Mouse (Mus musculus): ENCODE data around the gene Sv2a. TPM values are rescaled to one million over a fixed set of nuclear protein-coding genes. Genes with fewer than 3 reads are reported as not detected.
A peak's percentile ranks its signal among the peaks of the same experiment; 100 is the strongest.
"Not testable (repeated sequence)": the region's sequence is repeated elsewhere in the genome, so short reads cannot be mapped to it uniquely, and the experiment has no call there.

Gene Sv2a
- polyA plus RNA-seq, 1 experiment: 2.0 TPM

DNA sequence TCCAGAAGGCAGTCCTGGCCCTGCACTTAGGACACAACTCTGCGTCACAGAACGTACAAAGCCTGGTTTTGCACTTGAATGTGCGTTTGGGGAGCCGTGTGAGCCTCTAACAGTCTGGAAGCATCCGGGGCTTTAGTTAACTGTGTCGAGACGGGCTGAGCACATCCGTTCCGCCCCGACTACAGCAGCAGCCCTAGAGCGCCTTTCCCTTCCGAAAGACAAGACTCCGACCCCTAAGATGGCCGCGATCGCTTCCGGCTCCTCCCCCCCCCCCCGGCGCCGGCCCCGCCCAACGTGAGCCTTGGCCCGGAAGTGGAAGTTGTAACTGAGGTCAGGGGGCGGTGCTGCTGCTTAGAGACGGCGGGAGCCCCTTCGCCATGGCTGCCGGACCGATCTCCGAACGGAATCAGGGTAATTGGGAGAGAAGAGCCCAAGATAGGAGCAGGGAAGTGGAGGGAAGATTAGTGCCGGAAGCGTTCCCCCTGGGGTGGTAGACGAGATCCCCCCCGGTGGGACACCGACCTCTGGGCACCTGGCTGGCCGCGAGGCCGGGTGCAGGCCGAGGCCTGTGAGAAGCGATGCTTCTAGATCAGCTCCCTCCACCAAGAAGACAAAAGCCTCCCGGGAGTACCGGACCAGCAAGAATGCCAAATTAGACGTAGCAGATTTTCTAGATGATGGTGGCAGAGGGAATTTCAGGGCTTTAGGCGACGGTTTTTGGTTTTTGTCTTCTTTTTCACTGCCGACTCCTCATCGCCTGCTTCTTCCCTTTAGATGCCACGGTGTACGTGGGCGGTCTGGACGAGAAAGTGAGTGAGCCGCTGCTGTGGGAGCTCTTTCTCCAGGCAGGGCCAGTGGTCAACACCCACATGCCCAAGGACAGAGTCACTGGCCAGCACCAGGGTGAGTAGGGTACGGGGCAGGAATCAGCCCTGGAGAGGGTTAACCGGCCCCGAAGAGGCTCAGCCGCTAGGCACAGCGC lies 8.5 kb upstream of the Sv2a start, which contains the start of gene Sf3b4:
Gene Sf3b4 (plus strand): TSS at position 136 of the 982 bp plus-strand sequence.
- Histone ChIP-seq H3K4me1 (ENCODE audit: control insufficient read depth, insufficient read depth, low read length) (peaks cover 4% of the 10 kb centered on the region; the same call in 1 of the 2 replicates), H3K27ac (ENCODE audit: insufficient read depth, low read length) (peak within 1 kb of the TSS; percentile 88), H3K4me3 (ENCODE audit: insufficient read depth, low read length) (peak within 1 kb of the TSS; percentile 81)
- TF ChIP-seq POLR2A (IDR thresholded peaks at IDR 0.05; ENCODE audit: low read depth, low read length) (peak; percentile 93), CTCF (IDR thresholded peaks at IDR 0.05; ENCODE audit: borderline replicate concordance, insufficient read depth, low read length) (no peak)

DNA sequence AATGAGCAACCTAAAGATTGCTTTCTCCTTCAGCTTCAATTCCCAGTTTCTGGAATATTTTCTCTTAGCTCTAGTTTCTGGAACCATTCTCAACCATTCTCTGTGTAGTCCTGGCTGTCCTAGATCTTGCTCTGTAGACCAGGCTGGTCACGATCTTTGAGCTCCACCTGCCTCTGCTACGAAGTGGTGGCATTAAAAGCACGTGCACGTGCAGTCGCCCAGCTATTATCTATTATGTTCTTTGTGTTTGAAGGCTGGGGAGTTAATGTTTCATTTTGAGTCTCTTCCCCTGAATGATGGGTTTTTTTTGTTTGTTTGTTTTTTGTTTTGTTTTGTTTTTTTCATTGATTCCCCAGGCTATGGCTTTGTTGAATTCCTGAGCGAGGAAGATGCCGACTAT lies 7.8 kb upstream of the Sv2a start:
- peak overlapping the region; percentile 73; the same call in 1 of the 2 replicates for H3K27ac ChIP-seq (ENCODE audit: insufficient read depth, low read length)
- TF ChIP-seq POLR2A (IDR thresholded peaks at IDR 0.05; ENCODE audit: low read depth, low read length) (no peak), CTCF (IDR thresholded peaks at IDR 0.05; ENCODE audit: borderline replicate concordance, insufficient read depth, low read length) (no peak)

DNA sequence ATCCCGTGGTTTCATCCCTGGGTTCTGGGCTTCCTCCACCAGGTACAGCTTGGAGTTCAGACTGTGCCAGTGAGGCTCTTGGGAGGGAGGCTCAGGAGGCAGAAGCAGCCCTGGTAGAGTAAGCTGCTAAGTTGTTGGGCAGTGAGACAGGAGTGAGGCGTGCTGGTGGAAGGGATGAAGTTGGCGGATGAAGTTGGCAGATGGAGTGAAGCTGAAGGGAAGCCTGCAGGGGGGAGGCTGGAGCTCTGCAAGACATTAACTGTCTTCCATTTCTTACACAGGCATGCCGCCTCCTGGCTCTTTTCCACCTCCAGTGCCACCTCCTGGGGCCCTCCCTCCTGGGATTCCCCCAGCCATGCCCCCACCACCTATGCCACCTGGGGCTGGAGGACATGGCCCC lies 6.9 kb upstream of the Sv2a start:
- not testable (repeated sequence) for H3K4me3 ChIP-seq (ENCODE audit: insufficient read depth, low read length); H3K27ac ChIP-seq (ENCODE audit: insufficient read depth, low read length); H3K4me1 ChIP-seq (ENCODE audit: control insufficient read depth, insufficient read depth, low read length)

More for the DNA sequence above, 7.8 kb upstream of the Sv2a start:
- H3K4me1 ChIP-seq (ENCODE audit: control insufficient read depth, insufficient read depth, low read length): peaks cover 4% of the 10 kb centered on the region; the same call in 1 of the 2 replicates
- H3K4me3 ChIP-seq (ENCODE audit: insufficient read depth, low read length): peak overlapping the region; percentile 81

DNA sequence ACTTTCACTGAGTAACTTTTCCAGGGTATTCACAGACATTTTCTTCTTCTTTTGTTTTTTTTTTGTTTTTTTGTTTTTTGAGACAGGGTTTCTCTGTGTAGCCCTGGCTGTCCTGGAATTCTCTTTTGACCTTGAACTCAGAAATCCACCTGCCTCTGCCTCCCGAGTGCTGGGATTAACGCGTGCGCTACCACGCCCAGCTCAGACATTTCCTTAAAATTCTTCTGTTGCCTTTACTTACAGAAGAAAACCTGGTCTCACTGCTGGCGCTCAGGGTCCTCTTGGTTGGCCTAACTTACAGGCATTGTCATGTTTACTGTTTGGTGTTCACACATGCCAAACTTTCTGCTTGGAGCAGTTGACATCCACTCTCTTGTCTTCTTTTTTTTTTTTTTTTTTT lies 5.7 kb upstream of the Sv2a start:
- no peak overlapping the region for H3K4me3 ChIP-seq (ENCODE audit: insufficient read depth, low read length)
- TF ChIP-seq POLR2A (IDR thresholded peaks at IDR 0.05; ENCODE audit: low read depth, low read length) (no peak), CTCF (IDR thresholded peaks at IDR 0.05; ENCODE audit: borderline replicate concordance, insufficient read depth, low read length) (no peak)
- peaks cover 8% of the 10 kb centered on the region; the same call in 1 of the 2 replicates for H3K4me1 ChIP-seq (ENCODE audit: control insufficient read depth, insufficient read depth, low read length)
- H3K27ac ChIP-seq (ENCODE audit: insufficient read depth, low read length): no peak overlapping the region

DNA sequence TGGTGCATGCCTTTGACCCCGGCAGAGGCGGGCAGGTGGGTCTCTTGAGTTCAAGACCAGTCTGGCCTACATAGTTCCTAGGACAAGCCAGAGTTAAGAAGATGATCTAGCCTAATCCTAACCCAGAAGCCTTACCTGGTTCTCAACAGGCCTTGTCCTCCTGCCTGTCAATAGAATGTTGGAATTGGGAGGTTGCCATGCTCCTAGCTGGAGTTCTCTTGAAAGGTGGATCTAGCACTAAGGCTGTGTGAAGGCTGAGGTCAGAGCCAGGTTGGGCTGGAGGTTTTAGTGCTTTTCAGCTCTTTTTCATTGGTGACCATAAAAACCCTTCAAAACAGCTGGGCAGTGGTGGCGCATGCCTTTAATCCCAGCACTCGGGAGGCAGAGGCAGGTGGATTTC lies 2.5 kb upstream of the Sv2a start:
- peaks cover 4% of the 10 kb centered on the region; the same call in 1 of the 2 replicates for H3K4me1 ChIP-seq (ENCODE audit: control insufficient read depth, insufficient read depth, low read length)
- TF ChIP-seq CTCF (IDR thresholded peaks at IDR 0.05; ENCODE audit: borderline replicate concordance, insufficient read depth, low read length): no peak
- no peak for TF ChIP-seq POLR2A (IDR thresholded peaks at IDR 0.05; ENCODE audit: low read depth, low read length)
- H3K4me3 ChIP-seq (ENCODE audit: insufficient read depth, low read length): no peak overlapping the region
- H3K27ac ChIP-seq (ENCODE audit: insufficient read depth, low read length): no peak overlapping the region

DNA sequence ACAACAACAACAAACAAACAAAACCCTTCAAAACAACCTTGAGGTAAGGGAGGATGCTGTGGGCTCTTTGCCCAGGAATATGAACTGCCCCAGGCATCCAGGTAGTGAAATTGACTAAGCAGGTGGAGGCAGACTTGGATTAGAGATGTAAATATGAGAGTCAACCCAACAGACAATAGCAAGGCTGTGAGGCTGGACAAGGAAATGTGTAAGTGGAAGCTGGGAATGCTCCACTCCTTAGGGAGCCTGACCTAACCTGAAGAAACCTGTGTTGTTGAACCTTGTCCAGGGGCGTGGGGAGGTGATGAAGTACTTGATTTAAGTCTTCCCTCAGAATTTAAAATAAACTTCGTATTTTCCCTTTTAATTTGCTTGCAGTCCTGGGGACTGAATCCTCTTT lies 2.0 kb upstream of the Sv2a start:
- Histone ChIP-seq H3K4me1 (ENCODE audit: control insufficient read depth, insufficient read depth, low read length) (peaks cover 4% of the 10 kb centered on the region; the same call in 1 of the 2 replicates), H3K27ac (ENCODE audit: insufficient read depth, low read length) (no peak overlapping the region), H3K4me3 (ENCODE audit: insufficient read depth, low read length) (no peak overlapping the region)
- TF ChIP-seq POLR2A (IDR thresholded peaks at IDR 0.05; ENCODE audit: low read depth, low read length) (0 out of 2 replicates have a peak, but pooled peaks have one; percentile 11), CTCF (IDR thresholded peaks at IDR 0.05; ENCODE audit: borderline replicate concordance, insufficient read depth, low read length) (no peak)

DNA sequence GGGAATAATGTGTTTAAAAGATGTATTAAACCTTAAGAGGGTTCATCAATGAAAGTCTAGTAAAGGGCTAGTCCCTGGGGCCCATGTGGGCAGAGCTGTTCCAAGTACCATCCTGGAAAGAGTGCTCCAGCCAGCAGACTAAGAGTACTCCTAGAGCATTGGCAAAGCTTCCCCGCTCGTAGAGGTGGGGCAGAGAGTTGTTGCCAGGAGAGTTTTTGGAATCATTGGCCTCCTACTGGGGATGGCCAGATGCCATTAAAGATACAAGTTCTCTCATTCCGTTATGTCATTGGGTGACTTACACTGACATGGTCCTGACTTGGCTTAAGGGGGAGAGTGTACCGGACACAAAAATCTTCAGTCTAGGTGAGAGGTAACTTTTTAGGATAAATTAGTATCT lies 1.4 kb upstream of the Sv2a start:
- Histone ChIP-seq H3K4me3 (ENCODE audit: insufficient read depth, low read length) (no peak overlapping the region), H3K27ac (ENCODE audit: insufficient read depth, low read length) (no peak overlapping the region), H3K4me1 (ENCODE audit: control insufficient read depth, insufficient read depth, low read length) (peaks cover 4% of the 10 kb centered on the region; the same call in 1 of the 2 replicates)
- TF ChIP-seq POLR2A (IDR thresholded peaks at IDR 0.05; ENCODE audit: low read depth, low read length) (no peak), CTCF (IDR thresholded peaks at IDR 0.05; ENCODE audit: borderline replicate concordance, insufficient read depth, low read length) (no peak)

DNA sequence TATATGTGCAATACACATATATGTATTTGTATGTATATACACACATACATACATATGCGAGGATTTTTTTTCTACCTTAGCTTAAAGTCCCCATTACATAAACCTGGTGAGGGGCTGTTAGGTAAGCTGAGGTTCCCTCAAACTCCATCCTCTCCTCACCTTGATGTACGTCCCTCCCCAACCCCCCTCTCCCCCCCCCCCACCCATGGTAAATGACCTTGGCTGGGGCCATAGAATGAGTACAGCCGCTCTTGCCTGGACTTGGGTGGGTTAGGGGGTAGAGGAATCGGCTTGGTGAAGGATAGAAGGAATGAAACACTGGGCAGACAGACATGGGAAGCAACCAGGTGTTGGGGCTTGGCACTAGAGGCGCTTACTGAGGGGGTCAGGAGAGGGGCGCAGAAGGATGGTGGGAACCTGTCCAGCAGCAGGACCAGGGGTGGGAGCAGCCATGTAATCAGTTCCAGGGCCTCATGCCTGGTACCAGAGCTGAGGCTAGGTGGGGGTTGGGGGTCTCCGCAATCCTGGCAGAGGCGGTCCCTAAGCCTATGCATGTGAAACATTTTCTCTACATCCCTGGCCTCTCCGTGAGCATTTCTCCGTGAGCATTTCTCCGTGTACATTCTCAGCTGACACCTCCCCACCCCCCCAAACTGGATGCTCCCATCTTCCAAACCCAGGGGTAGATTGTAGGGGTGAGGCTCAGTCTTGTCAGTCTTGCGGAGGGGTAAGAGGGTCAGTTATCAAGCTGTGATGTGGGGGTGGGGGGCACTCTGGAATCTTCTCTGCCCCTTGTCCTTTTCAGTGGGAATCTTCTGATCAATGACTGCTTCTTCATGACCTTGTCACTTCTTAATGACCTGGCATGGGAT lies 795 bp downstream of the Sv2a start:
- H3K4me3 ChIP-seq (ENCODE audit: insufficient read depth, low read length): no peak overlapping the region
- TF ChIP-seq CTCF (IDR thresholded peaks at IDR 0.05; ENCODE audit: borderline replicate concordance, insufficient read depth, low read length): no peak
- no peak overlapping the region for H3K27ac ChIP-seq (ENCODE audit: insufficient read depth, low read length)
- H3K4me1 ChIP-seq (ENCODE audit: control insufficient read depth, insufficient read depth, low read length): peaks cover 4% of the 10 kb centered on the region; the same call in 1 of the 2 replicates

DNA sequence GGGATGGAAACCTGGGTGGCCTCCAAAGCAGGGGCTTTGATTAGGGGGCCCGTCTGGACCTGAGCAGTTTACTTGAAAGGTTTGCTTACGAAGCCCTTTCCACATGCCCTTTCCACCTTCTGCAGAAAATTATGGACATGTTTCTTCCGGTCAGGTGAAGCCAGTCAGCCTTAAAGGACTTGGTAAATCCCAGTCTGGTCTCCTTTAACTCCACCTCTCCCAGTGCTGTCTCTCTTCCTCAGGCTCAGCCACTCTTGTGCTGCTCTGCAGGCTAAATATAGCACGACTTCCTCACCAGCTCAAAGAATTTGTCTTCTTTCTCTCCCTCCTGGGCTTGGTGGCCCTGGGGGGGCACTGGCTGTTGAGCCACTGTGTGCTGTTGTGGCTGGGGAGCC lies 1.4 kb downstream of the Sv2a start:
- Histone ChIP-seq H3K4me1 (ENCODE audit: control insufficient read depth, insufficient read depth, low read length) (peaks cover 4% of the 10 kb centered on the region; the same call in 1 of the 2 replicates), H3K27ac (ENCODE audit: insufficient read depth, low read length) (no peak overlapping the region), H3K4me3 (ENCODE audit: insufficient read depth, low read length) (no peak overlapping the region)
- TF ChIP-seq POLR2A (IDR thresholded peaks at IDR 0.05; ENCODE audit: low read depth, low read length) (no peak), CTCF (IDR thresholded peaks at IDR 0.05; ENCODE audit: borderline replicate concordance, insufficient read depth, low read length) (no peak)
